39 mouse cellular contexts compared by ENCODE assay signal in the genomic region with DNA sequence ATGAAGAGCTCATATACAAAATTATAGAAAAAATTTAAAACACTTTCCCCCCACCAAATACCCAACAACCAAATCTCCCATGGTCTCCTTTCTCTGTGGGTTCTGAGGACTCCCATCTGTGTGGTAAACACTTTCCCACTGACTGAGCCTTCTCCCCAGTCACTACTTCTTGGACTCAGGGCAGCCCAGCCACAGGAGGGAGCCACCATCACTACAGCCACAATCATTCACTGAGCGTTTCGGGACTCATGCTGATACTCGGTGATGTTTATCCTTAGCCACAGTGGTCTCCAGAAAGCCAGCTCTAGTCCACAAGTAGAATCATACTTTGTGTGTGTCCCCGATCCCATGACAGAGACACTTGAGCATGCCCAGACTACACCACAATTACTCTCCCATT. TPM values are rescaled to one million over a fixed set of nuclear protein-coding genes. Genes with fewer than 3 reads are reported as not detected.
"Had no signal": no experiment of that assay in that cellular context is flagged by ENCODE, and none has a peak within 500 bp of the region (broad histone marks: within the 10 kb centered on the region; RNA-seq: fewer than 3 reads in every experiment).

No protein-coding gene starts in this region.

- H3K4me2 ChIP-seq: heart, embryonic 12.5 days; hindbrain, embryonic 12.5 days; hindbrain, embryonic 15.5 days; intestine, embryonic 15.5 days; limb, embryonic 12.5 days; liver, embryonic 11.5 days; liver, embryonic 13.5 days; liver, embryonic 15.5 days had no signal

- H3K27me3 ChIP-seq: heart, embryonic 12.5 days; hindbrain, embryonic 12.5 days; hindbrain, embryonic 15.5 days; intestine, embryonic 15.5 days; limb, embryonic 12.5 days; liver, embryonic 13.5 days; liver, embryonic 15.5 days had no signal

- ATAC-seq: inflammation-experienced regulatory T-cells, adult 6 months; intestine, embryonic 15.5 days; intestine, postnatal 0 days; liver, postnatal 0 days had no signal

- H3K27ac ChIP-seq: gastrocnemius, adult 2 months; heart, adult 2 months; hindbrain, embryonic 10.5 days; hindbrain, embryonic 12.5 days; hindbrain, embryonic 15.5 days; intestine, embryonic 15.5 days; left cerebral cortex, adult 2 months; limb, embryonic 10.5 days; limb, embryonic 12.5 days; liver, embryonic 13.5 days; liver, embryonic 15.5 days had no signal

- H3K4me1 ChIP-seq: hindbrain, embryonic 15.5 days; intestine, embryonic 15.5 days; liver, embryonic 15.5 days had no signal

- DNase-seq: gastrocnemius, adult 2 months; gastrocnemius, postnatal 10 days; gastrocnemius, postnatal 25 days; heart, adult 2 months; heart, postnatal 10 days; heart, postnatal 4 days; kidney, adult 18-20 months; kidney, adult 8-10 months; kidney, postnatal 10 days; kidney, postnatal 25 days; kidney, postnatal 4 days; layer of hippocampus, adult 9-11 months; liver; liver, embryonic 13.5 days; liver, postnatal 0 days had no signal

- H3K9ac ChIP-seq: heart, embryonic 12.5 days; hindbrain, embryonic 12.5 days; hindbrain, embryonic 15.5 days; intestine, embryonic 15.5 days; limb, embryonic 12.5 days; liver, embryonic 13.5 days; liver, embryonic 15.5 days; liver, postnatal 0 days had no signal

- H3K4me3 ChIP-seq: gastrocnemius, adult 2 months; heart, adult 2 months; heart, embryonic 12.5 days; hindbrain, embryonic 10.5 days; hindbrain, embryonic 12.5 days; hindbrain, embryonic 15.5 days; intestine, embryonic 15.5 days; left cerebral cortex, adult 2 months; limb, embryonic 10.5 days; limb, embryonic 12.5 days; liver, embryonic 13.5 days; liver, embryonic 15.5 days had no signal

- H3K9me3 ChIP-seq: hindbrain, embryonic 10.5 days; hindbrain, embryonic 12.5 days; hindbrain, embryonic 15.5 days; intestine, embryonic 15.5 days; limb, embryonic 10.5 days; limb, embryonic 12.5 days; liver, embryonic 13.5 days; liver, embryonic 15.5 days had no signal

- H3K36me3 ChIP-seq: heart, embryonic 12.5 days; hindbrain, embryonic 10.5 days; hindbrain, embryonic 12.5 days; hindbrain, embryonic 15.5 days; intestine, embryonic 15.5 days; limb, embryonic 10.5 days; limb, embryonic 12.5 days; liver, embryonic 13.5 days; liver, embryonic 15.5 days had no signal

RNA-seq across cellular contexts. Expression of a gene that starts 14.9 kb away (rescaled TPM):
- total RNA-seq: gastrocnemius, adult 2 months; gastrocnemius, postnatal 10 days; gastrocnemius, postnatal 25 days; gastrocnemius, postnatal 4 days; heart, adult 2 months; heart, postnatal 10 days; heart, postnatal 25 days; heart, postnatal 4 days; layer of hippocampus, adult 8-10 months; layer of hippocampus, postnatal 25 days; left cerebral cortex, adult 2 months; left cerebral cortex, postnatal 14 days; left cerebral cortex, postnatal 36 days had no signal
- polyA plus RNA-seq: heart, embryonic 12.5 days; heart, embryonic 14.5 days; heart, embryonic 16.5 days; hindbrain, embryonic 10.5 days; hindbrain, embryonic 12.5 days; hindbrain, embryonic 15.5 days; inflammation-experienced regulatory T-cells, adult 6 months; intestine, embryonic 15.5 days; intestine, postnatal 0 days; kidney, embryonic 14.5 days; kidney, embryonic 16.5 days; limb, embryonic 10.5 days; limb, embryonic 12.5 days; limb, embryonic 14.5 days; liver, embryonic 11.5 days; liver, embryonic 13.5 days; liver, embryonic 15.5 days; liver, postnatal 0 days had no signal

RNA-seq across cellular contexts. Expression of a gene that starts 22.4 kb away (rescaled TPM):
- total RNA-seq: gastrocnemius, adult 2 months; gastrocnemius, postnatal 10 days; gastrocnemius, postnatal 25 days; gastrocnemius, postnatal 4 days; granulocyte monocyte progenitor cell, adult 5-6 weeks; heart, adult 2 months; heart, postnatal 10 days; heart, postnatal 25 days; heart, postnatal 4 days; layer of hippocampus, adult 8-10 months; layer of hippocampus, postnatal 25 days; left cerebral cortex, adult 2 months; left cerebral cortex, postnatal 14 days; left cerebral cortex, postnatal 36 days had no signal
- polyA plus RNA-seq: heart, adult 2 months; heart, embryonic 14.5 days; heart, embryonic 16.5 days; hindbrain, embryonic 10.5 days; hindbrain, embryonic 12.5 days; intestine, embryonic 15.5 days; intestine, postnatal 0 days; kidney, embryonic 14.5 days; limb, embryonic 10.5 days; limb, embryonic 12.5 days; liver, embryonic 11.5 days; liver, embryonic 13.5 days; liver, embryonic 15.5 days; liver, postnatal 0 days had no signal

RNA-seq across cellular contexts. Expression of a gene that starts 47.7 kb away (rescaled TPM):
- total RNA-seq: gastrocnemius, adult 2 months; gastrocnemius, postnatal 10 days; gastrocnemius, postnatal 25 days; gastrocnemius, postnatal 4 days; granulocyte monocyte progenitor cell, adult 5-6 weeks; heart, adult 2 months; heart, postnatal 10 days; heart, postnatal 25 days; heart, postnatal 4 days; layer of hippocampus, adult 8-10 months; layer of hippocampus, postnatal 25 days; left cerebral cortex, adult 2 months; left cerebral cortex, postnatal 14 days; left cerebral cortex, postnatal 36 days had no signal
- polyA plus RNA-seq: heart, adult 2 months; heart, embryonic 12.5 days; heart, embryonic 14.5 days; heart, embryonic 16.5 days; hindbrain, embryonic 10.5 days; hindbrain, embryonic 12.5 days; hindbrain, embryonic 15.5 days; inflammation-experienced regulatory T-cells, adult 6 months; intestine, embryonic 15.5 days; intestine, postnatal 0 days; kidney, embryonic 14.5 days; kidney, embryonic 16.5 days; limb, embryonic 10.5 days; limb, embryonic 14.5 days; liver, embryonic 11.5 days; liver, embryonic 13.5 days; liver, embryonic 15.5 days; liver, postnatal 0 days had no signal
